Mouse (Mus musculus): ENCODE results near the gene Gm44965.
A peak's percentile ranks its signal among the peaks of the same experiment; 100 is the strongest.
"Not testable (repeated sequence)": the region's sequence is repeated elsewhere in the genome, so short reads cannot be mapped to it uniquely, and the experiment has no call there.

Gm44965 gene

GRCm38 (mm10) chr6:48579215-48579648 is 14.5 kb upstream of the Gm44965 start:
- DNase-seq (ENCODE audit: low spot score in 2 of 2): no peak

- DNase-seq (ENCODE audit: low spot score in 2 of 2): no peak
Observed at GRCm38 (mm10) chr6:48581257-48581656, 12.5 kb upstream of the Gm44965 start.

- DNase-seq (ENCODE audit: low spot score in 2 of 2): peak in 1 of 2 experiments; percentile 56
Observed at GRCm38 (mm10) chr6:48582037-48582436, 11.7 kb upstream of the Gm44965 start.

GRCm38 (mm10) chr6:48589194-48589750 is 4.5 kb upstream of the Gm44965 start, which contains the start of gene Gm45021:
Gm45021 (plus strand) TSS chr6:48589610.
- no peak for DNase-seq (ENCODE audit: low spot score in 2 of 2)

- DNase-seq (ENCODE audit: low spot score in 2 of 2): no peak
Observed at GRCm38 (mm10) chr6:48591221-48591845, 2.4 kb upstream of the Gm44965 start.

GRCm38 (mm10) chr6:48591871-48592270 is 1.9 kb upstream of the Gm44965 start:
- no peak for DNase-seq (ENCODE audit: low spot score in 2 of 2)

- DNase-seq (ENCODE audit: low spot score in 2 of 2): peak; percentile 54 to 68
Observed at GRCm38 (mm10) chr6:48594043-48594738, 450 bp downstream of the Gm44965 start.

- peak; percentile 44 to 47 for DNase-seq (ENCODE audit: low spot score in 2 of 2)
Observed at GRCm38 (mm10) chr6:48595278-48595677, 1.5 kb downstream of the Gm44965 start.

- DNase-seq (ENCODE audit: low spot score in 2 of 2): no peak
Observed at GRCm38 (mm10) chr6:48596545-48597232, 2.9 kb downstream of the Gm44965 start.

- DNase-seq (ENCODE audit: low spot score in 2 of 2): no peak
Observed at GRCm38 (mm10) chr6:48597233-48597625, 3.5 kb downstream of the Gm44965 start.

GRCm38 (mm10) chr6:48600594-48600993 is 6.9 kb downstream of the Gm44965 start:
- no peak for DNase-seq (ENCODE audit: low spot score in 2 of 2)

- DNase-seq (ENCODE audit: low spot score in 2 of 2): peak; percentile 94 to 97
Observed at GRCm38 (mm10) chr6:48601271-48602079, 7.7 kb downstream of the Gm44965 start, which contains the start of gene Zfp775. Zfp775 (plus strand) TSS chr6:48602063.

- peak; percentile 62 to 64 for DNase-seq (ENCODE audit: low spot score in 2 of 2)
Observed at GRCm38 (mm10) chr6:48602080-48602741, 8.5 kb downstream of the Gm44965 start.

- no peak for DNase-seq (ENCODE audit: low spot score in 2 of 2)
Observed at GRCm38 (mm10) chr6:48608124-48608523, 14.4 kb downstream of the Gm44965 start.

- DNase-seq (ENCODE audit: low spot score in 2 of 2): no peak
Observed at GRCm38 (mm10) chr6:48609512-48609911, 15.8 kb downstream of the Gm44965 start.

GRCm38 (mm10) chr6:48610657-48611056 is 16.9 kb downstream of the Gm44965 start:
- DNase-seq (ENCODE audit: low spot score in 2 of 2): no peak

- DNase-seq (ENCODE audit: low spot score in 2 of 2): no peak
Observed at GRCm38 (mm10) chr6:48613464-48613863, 19.7 kb downstream of the Gm44965 start.

- DNase-seq (ENCODE audit: low spot score in 2 of 2): no peak
Observed at GRCm38 (mm10) chr6:48614756-48615155, 21.0 kb downstream of the Gm44965 start.

- no peak for DNase-seq (ENCODE audit: low spot score in 2 of 2)
Observed at GRCm38 (mm10) chr6:48620031-48620430, 26.3 kb downstream of the Gm44965 start.

GRCm38 (mm10) chr6:48622186-48622843 is 28.6 kb downstream of the Gm44965 start:
- not testable (repeated sequence) for DNase-seq (ENCODE audit: low spot score in 2 of 2)
